Mouse (Mus musculus) layer of hippocampus, adult 2 months (tissue): ENCODE measurements around the gene Pet100. TPM values are rescaled to one million over a fixed set of nuclear protein-coding genes. Genes with fewer than 3 reads are reported as not detected.
A peak's percentile ranks its signal among the peaks of the same experiment; 100 is the strongest.
"Not testable (repeated sequence)": the region's sequence is repeated elsewhere in the genome, so short reads cannot be mapped to it uniquely, and the experiment has no call there.

Experiments used
- DNase-seq, 2 experiments: peaks; one replicate each; pipeline ENCODE4 v3.0.0; 2022; ENCODE audit warnings: low spot score in 2 of 2
- H3K27ac ChIP-seq: fragments of 200-600 bp; 2 replicates; pipeline ENCODE4 v1.8.1; 2022
- H3K4me3 ChIP-seq: fragments of 200-600 bp; 2 replicates; pipeline ENCODE4 v1.8.1; 2022; ENCODE audit warnings: mild to moderate bottlenecking
- CTCF ChIP-seq: fragments of 200-600 bp; conservative IDR thresholded peaks from 2 replicates; pipeline ENCODE4 v1.8.1; 2022; ENCODE audit warnings: antibody characterized with exemption, mild to moderate bottlenecking, moderate library complexity
- long read RNA-seq, 2 experiments: library from polyadenylated mRNA; stranded (forward); transcript quantifications; one replicate each; pipeline ENCODE4 v2.0.0; 2021; ENCODE audit warnings: borderline mapping rate in 2 of 2
- total RNA-seq, 2 experiments: library from RNA; stranded (reverse); gene quantifications; 2 replicates each; pipeline ENCODE4 v1.2.3; 2021

Gene Pet100
- 10 to 100 TPM; 87.0 to 87.3 TPM for total RNA-seq
- long read RNA-seq, experiment 1, transcript Pet100-201 (4 exons, 1,193 nt): major isoform, 27 of 33 reads
- long read RNA-seq, experiment 1, partial matches to known transcripts: 3 of 33 reads
- long read RNA-seq, experiment 1, other reads (novel, unspliced or antisense): 1 of 33 reads
- long read RNA-seq, experiment 2, transcript Pet100-201 (4 exons, 1,193 nt): major isoform, 55 of 68 reads
- long read RNA-seq, experiment 2, partial matches to known transcripts: 4 of 68 reads
- long read RNA-seq, experiment 2, other reads (novel, unspliced or antisense): 4 of 68 reads

- DNase-seq: peak; percentile 99
- H3K27ac ChIP-seq: peak within 1 kb of the TSS; percentile 76
These were observed at the start of gene Pet100, which contains the start of gene Xab2 for GRCm38 (mm10) chr8:3621199-3621970. Gene Pet100, plus strand, starts transcription at chr8:3621548. Gene Xab2, minus strand, starts transcription at chr8:3621316.

GRCm38 (mm10) chr8:3574546-3574945 is 46.8 kb upstream of the Pet100 start:
- no peak for DNase-seq
- TF ChIP-seq CTCF: no peak
- H3K4me3 ChIP-seq: no peak overlapping the region
- H3K27ac ChIP-seq: no peak overlapping the region

More at GRCm38 (mm10) chr8:3621199-3621970, at the start of gene Pet100, which contains the start of gene Xab2:
- H3K4me3 ChIP-seq: peak within 1 kb of the TSS; percentile 95
- TF ChIP-seq CTCF: no peak

DNA sequence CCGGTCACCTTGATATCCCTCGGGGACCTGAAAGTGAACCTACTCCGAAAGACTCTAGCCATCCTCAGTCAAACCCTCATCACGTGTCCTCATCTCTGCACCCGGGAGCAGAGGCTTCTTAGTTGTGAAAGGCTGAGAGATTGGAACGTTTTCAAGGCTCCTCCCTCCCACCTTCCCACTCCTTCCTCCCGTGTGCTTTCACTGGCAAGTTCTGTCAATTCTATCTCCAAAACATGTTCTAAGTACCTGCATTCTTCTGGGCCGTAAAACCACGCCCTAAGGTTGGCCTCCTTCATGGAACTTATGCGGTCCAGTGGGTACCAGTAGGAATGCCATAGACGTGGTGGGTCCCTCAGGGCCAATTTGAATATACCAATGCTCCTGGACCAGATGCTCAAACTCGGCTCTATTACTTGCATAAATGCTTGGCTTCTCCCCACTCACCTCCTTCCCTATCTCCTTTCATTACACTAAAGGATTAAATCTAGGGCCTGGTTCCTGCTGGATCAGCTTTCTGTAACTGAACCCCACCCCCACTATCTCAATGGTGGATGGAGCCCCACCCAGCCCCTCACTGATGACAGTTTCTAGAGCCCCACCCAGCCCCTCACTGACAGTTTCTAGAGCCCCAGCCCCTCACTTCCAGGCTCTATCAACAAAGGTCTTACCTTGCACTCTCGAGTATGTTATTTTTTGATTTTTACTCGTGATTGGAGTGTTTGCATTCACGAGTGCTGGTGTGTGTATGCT is 45.0 kb upstream of the Pet100 start:
- no peak overlapping the region for H3K27ac ChIP-seq
- H3K4me3 ChIP-seq: no peak overlapping the region
- no peak for TF ChIP-seq CTCF
- DNase-seq: no peak

DNA sequence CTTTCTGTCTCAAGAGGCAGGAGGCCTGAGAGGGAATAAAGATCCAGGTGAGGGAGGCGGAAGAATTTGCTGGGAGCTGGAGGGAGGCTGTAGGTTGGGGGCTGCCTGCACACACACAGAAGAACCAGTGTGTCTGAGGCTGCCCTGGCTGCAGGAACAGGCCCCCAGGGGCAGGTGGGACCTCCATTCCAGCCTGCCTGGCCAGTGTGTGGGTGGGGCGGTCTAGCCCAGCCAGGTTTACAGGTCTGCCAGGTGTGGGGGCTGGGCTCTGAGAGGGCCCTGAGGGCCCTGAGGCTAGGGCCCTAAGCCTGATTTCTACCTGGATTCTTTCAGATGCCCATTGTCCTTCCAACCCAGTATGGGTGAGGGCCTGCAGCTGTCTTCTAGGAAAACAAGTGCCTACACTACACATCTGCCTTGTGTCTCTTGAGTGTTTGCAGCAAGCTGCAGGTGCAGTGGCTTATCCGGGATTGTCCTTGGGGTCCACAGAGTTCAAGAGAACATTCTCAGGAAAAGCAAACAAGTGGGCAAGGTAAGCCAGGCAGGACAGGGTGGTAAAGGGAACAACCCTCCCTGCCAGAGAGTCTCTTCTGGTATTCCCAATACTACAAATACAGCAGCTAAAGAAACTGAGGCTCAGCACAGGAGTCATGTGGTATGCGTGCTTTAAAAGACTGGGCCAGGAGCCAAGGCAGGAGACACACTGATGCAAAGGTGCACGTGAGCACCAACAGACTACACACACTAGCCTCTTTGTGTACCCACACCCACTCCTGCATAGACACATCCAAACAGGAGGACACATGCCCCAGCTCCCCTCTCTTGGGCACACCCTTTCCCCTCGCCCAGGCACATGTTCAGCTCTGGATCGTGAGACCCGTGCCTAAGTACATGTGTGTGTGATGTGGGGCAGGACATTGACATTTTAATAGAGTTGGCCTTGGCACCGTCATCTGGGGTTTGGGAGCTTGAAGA is 41.7 kb upstream of the Pet100 start:
- H3K4me3 ChIP-seq: no peak overlapping the region
- no peak for DNase-seq
- no peak for TF ChIP-seq CTCF

GRCm38 (mm10) chr8:3581961-3582360 is 39.4 kb upstream of the Pet100 start:
- not testable (repeated sequence) for H3K27ac ChIP-seq, H3K4me3 ChIP-seq, DNase-seq

More for the DNA sequence above, 41.7 kb upstream of the Pet100 start:
- H3K27ac ChIP-seq: no peak overlapping the region

GRCm38 (mm10) chr8:3586452-3586851 is 34.9 kb upstream of the Pet100 start:
- TF ChIP-seq CTCF: no peak
- DNase-seq: no peak
- Histone ChIP-seq H3K27ac (no peak overlapping the region), H3K4me3 (no peak overlapping the region)

DNA sequence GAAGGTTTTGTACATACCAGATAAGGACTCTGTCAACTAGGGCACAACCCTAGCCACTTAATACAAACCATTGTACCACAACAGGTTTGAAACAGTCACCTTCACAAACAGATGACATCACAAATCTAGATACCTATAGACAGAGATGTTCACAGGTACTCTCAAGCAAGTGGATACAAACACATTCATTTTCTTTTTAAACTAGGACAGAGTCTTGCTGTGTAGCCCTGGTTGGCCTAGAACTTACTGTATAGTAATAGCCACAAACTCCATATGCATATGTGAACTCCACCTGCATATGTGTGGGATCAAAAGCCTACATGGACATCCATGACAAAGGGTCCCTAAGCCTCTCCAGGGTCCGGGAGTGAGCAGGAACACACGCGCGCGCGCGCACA is 34.4 kb upstream of the Pet100 start, which contains the start of gene Camsap3:
Gene Camsap3, plus strand, starts transcription at position 301 of the 398 bp plus-strand sequence.
- peak within 1 kb of the TSS; percentile 77 for H3K4me3 ChIP-seq
- DNase-seq: no peak
- no peak for TF ChIP-seq CTCF
- H3K27ac ChIP-seq: peak within 1 kb of the TSS; percentile 83

DNA sequence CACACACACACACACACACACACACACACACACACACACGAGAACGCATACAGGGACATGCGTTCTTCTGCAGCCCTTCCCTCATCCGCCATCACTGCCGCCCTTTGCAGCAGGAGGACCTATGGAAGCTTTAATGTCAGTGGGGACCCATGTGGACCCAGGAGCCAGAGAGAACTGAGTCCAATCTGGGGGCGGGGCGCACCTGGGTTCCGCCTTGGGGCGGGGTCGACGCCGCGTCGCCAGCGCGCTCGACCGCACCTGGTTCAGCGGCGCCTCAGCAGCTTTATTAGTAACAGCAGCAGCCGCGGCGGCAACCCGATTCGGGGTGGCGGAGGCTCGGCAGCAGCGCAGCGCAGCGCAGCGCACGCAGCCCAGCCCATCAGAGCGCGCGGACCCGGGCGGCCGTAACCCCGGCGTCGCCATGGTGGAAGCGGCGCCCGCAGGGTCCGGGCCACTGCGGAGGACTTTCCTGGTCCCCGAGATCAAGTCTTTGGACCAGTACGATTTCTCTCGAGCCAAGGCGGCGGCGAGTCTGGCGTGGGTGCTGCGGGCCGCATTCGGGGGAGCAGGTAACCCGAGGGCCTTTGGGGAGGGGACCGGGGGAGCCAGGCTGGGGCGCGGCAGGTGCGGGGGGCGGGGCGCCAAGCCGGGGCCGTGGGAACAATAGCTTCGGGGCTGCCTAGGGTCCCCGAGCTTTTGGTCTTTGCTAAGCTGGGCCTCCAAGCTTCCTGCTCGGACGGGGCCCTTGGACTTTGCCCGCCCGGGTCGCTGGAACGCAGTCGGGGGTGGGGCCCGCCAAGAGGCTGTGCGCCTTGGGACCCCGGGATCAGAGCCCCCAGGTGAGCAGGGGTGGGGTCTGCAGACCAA is 33.7 kb upstream of the Pet100 start:
- no peak for TF ChIP-seq CTCF
- Histone ChIP-seq H3K4me3 (peak overlapping the region; percentile 77), H3K27ac (peak overlapping the region; percentile 83)
- DNase-seq: peak; percentile 52 to 72

GRCm38 (mm10) chr8:3588258-3588633 is 33.1 kb upstream of the Pet100 start:
- no peak for TF ChIP-seq CTCF
- DNase-seq: no peak
- Histone ChIP-seq H3K4me3 (peak overlapping the region; percentile 77), H3K27ac (peak overlapping the region; percentile 83)

DNA sequence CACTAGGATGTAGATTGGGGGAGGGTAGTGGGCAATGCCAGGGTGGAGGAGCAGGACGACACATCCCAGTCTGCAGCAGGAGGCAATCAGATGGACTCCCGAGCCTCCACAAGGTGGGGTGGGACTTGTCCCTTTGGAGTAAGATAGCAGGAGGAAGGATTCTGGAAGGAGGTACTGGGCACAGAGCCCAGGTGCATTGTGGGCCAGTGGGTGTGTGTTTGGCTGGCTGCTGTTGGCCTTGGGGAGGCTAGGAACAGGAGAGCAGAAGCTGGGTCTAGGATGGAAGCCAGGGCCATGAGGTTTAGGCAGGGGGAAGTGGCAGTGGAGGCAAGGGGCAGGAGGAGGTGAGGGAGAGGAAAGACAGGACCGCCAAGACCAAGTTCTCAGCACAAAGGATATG is 27.9 kb upstream of the Pet100 start:
- TF ChIP-seq CTCF: no peak
- DNase-seq: no peak

DNA sequence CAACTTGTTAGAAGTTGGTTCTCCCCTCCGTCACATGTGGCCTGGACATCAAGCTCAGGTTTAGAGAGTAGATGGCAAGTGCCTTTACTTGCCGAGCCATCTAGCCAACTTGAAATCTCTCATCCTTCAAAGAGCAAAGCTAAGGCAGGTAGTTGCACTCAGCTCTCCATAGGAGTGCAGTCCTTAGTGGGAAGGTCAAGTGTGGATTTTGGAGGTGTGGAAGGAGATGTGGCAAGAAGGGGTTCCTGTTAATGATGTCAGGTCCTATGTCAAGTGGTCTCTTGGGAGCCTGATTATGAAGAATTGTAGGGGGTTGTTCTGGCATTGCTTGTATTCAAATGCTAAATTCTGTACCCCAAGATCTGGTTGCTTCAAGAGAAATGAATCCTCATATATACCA is 26.9 kb upstream of the Pet100 start:
- no peak overlapping the region for H3K4me3 ChIP-seq
- TF ChIP-seq CTCF: no peak
- DNase-seq: no peak

More for the DNA sequence above, 27.9 kb upstream of the Pet100 start:
- Histone ChIP-seq H3K27ac (no peak overlapping the region), H3K4me3 (no peak overlapping the region)

More for the DNA sequence above, 26.9 kb upstream of the Pet100 start:
- H3K27ac ChIP-seq: no peak overlapping the region
